Mouse (Mus musculus): Measurements from ENCODE around the gene Mphosph9. TPM values are rescaled to one million over a fixed set of nuclear protein-coding genes. Genes with fewer than 3 reads are reported as not detected.

Gene Mphosph9
- total RNA-seq, 1 experiment from 2014 or later: 12.8 TPM

DNA sequence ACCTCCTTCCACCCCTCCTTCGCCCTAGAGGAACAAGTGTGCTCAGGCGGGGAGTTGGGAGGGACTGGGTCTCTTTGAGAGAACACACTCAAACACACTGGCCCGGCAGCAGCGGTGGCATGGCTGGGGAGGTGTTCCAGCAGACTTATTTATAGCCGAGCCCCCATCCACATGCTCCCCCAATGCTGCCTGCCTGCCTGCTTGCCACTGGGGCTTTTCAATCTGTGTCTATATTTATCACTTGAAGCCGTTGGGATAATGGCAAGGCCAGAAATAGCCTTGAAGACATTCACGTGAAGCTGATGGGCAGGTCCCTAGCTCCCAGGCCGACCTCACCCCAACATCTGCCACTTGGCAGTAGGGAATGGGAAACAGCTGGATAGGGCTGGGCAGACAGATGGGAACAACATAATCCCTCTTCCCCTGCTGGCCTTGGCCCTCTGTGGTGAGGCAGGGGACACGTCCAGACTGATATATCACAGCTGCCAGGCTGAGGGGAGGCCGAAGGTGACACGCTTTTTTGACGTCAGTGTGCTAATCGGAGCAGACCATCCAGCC lies 121.2 kb downstream of the Mphosph9 start:
- ATAC-seq (replicated peaks; ENCODE audit: insufficient number of reproducible peaks, low FRiP score, low TSS enrichment, poor library complexity, severe bottlenecking): no peak

DNA sequence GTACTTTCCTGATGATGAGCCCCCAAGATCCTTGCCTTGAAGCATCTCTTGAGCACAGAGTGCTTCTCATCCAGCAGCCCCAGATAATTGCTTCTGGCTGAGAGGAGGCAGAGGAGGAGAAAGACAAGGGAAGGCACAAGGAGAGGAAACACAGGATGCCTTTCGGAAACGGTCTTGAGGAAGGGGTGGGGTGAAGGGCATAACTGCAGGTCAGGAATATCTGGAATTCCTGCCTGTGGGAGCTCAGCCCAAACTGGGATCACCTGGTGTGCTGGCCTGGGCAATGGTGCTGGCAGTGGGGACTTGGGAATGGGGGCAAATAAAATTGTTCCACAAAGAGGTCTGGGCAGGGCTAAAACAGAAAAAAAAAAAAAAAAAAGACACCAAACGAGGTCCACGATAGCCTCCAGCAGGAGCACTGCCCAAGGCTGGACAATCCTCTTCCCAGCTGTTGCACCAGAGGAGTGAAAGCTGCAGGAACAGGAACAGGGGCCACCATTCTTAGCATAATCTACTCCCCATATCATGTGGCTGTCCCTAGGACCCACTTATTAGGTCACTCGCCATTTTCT lies 121.9 kb downstream of the Mphosph9 start:
- no peak for ATAC-seq (replicated peaks; ENCODE audit: insufficient number of reproducible peaks, low FRiP score, low TSS enrichment, poor library complexity, severe bottlenecking)

DNA sequence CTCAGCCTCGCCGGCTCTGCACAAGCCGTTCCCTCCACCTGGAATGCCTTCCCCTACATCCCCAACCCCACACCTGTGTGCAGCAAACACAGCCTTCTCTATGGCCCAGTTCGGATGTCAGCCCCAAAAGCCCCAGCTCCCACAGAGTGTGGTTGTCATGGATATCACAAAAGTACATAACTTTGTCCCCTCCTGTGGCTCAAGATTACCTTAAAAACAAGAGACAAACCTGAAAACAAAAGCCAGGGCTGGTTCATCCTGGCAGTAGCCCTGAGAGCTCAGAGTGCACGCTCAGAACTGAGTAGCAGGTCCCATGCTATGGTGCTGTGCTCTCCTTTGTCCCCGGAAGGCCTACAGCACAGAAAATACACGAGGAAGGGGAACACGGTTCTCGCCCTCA lies 122.6 kb downstream of the Mphosph9 start:
- no peak for ATAC-seq (replicated peaks; ENCODE audit: insufficient number of reproducible peaks, low FRiP score, low TSS enrichment, poor library complexity, severe bottlenecking)

DNA sequence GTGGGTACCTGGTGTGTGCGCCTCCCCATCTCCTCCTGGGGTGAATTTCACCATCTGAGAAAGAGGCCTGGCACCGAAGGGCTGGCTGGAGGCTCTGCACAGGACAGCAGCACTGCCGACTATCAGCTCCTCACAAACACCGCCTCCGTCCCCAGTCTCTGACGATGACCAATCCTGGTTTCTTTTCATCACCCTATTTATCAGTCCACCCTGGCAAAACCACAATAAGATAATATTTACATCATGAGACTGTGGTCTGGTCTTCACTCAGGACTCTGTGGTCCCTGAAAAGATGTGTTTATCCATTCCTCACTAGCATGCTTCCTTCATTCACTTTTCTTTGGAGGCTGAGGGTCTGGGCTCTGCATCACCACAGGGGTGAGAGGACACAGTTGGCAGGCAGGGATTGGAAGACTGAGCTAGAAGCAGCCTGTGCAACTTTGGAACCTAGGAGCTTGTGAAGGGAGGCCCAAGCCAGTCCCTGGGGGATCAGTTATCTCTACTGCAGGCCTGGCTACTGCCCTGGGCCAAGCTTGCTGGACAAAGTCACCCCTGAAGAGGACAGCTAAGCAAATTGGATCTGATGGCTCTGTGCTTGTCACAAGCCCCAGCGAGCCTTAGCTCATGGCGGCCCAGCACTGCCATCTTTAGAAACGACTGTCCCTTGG lies 123.5 kb downstream of the Mphosph9 start:
- ATAC-seq (replicated peaks; ENCODE audit: insufficient number of reproducible peaks, low FRiP score, low TSS enrichment, poor library complexity, severe bottlenecking): no peak

DNA sequence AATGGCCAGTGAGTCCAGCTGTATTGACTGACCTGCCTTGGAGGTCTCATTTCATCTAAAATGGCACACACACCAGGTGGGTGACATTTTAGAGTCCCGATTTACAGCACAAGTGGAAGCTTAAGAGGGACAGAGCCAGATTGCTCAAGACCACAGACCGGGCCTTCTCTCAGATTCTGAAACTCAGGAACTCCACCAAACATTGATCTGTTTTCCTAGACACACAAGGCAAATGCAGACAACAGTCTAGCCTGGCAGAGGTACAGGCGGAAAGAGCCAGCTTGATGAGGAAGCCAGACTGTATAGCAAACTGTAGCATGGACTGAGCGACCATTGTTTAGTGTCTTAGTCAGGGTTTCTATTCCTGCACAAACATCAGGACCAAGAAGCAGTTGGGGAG lies 124.5 kb downstream of the Mphosph9 start:
- ATAC-seq (replicated peaks; ENCODE audit: insufficient number of reproducible peaks, low FRiP score, low TSS enrichment, poor library complexity, severe bottlenecking): no peak

DNA sequence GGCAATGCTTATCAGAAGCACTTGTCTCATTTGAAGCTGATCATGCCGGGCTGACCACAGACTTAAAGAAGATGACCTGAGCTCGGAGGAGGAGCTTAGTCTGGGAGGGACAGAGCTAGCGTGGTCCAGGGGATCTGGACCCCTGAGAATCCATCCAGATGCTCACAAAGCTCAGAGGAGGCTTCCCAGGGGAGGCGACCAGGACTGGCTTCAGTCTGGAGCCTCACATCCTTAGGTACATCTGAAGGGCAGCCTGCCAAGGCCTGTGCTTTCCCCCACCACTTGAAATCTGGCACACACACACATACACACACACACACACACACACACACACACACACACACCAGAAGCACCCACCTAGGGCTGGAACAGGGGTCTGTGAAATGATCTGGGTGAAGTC lies 125.7 kb downstream of the Mphosph9 start:
- ATAC-seq (replicated peaks; ENCODE audit: insufficient number of reproducible peaks, low FRiP score, low TSS enrichment, poor library complexity, severe bottlenecking): no peak

DNA sequence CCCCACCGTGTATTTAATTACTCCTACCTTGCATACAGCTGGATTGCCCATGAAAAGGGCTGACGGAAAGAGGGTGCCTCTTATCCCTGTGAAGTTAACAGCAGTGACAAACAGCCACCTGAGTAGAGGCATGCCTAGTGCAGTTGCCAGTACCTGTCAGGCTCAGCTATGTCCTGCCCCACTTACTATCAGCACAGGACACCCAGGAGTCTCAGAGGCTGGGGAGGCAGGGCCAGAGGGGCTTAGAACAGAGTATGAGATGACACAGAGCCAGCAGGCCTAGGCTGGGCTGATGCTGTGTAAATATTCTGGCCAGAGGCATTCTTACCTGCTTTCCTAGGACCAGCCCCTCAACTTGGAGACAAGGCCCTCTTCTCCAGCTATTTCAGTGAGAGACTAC lies 126.2 kb downstream of the Mphosph9 start:
- ATAC-seq (replicated peaks; ENCODE audit: insufficient number of reproducible peaks, low FRiP score, low TSS enrichment, poor library complexity, severe bottlenecking): no peak

Other genes with a start within 250 kb of the Mphosph9 start
- gene Abcb9, start 232.2 kb downstream of the Mphosph9 start, total RNA-seq (2017): 1.6 to 4.0 TPM (median 2.5 TPM) in 3 replicates
- 10.7 to 21.5 TPM (median 14.4 TPM) in 3 replicates for gene Ogfod2, start 215.7 kb downstream of the Mphosph9 start, total RNA-seq (2017)
- gene Arl6ip4, start 211.9 kb downstream of the Mphosph9 start, total RNA-seq (2017): 53.4 to 79.6 TPM (median 61.8 TPM) in 3 replicates
- gene Pitpnm2, start 78.2 kb downstream of the Mphosph9 start, total RNA-seq (2017): 1.1 to 2.8 TPM (median 1.3 TPM) in 3 replicates
- 4.0 to 18.6 TPM (median 6.7 TPM) in 3 replicates for gene 2810006K23Rik, start 117 bp upstream of the Mphosph9 start, total RNA-seq (2017)
- 91.4 to 168 TPM (median 101 TPM) in 3 replicates for gene Cdk2ap1, start 35.1 kb upstream of the Mphosph9 start, total RNA-seq (2017)
- 178 to 275 TPM (median 193 TPM) in 3 replicates for gene Sbno1, start 98.0 kb upstream of the Mphosph9 start, total RNA-seq (2017)
- gene Kmt5a, start 112.0 kb upstream of the Mphosph9 start, total RNA-seq (2017): 78.3 to 109 TPM (median 102 TPM) in 3 replicates
- gene Rilpl2, start 150.4 kb upstream of the Mphosph9 start, total RNA-seq (2017): 47.8 to 86.1 TPM (median 71.4 TPM) in 3 replicates
- 7.4 to 12.5 TPM (median 9.8 TPM) in 3 replicates for gene Snrnp35, start 155.2 kb upstream of the Mphosph9 start, total RNA-seq (2017)
- gene Rilpl1, start 203.4 kb upstream of the Mphosph9 start, total RNA-seq (2017): 1.4 to 3.0 TPM in 2 of 3 replicates, not detected in the other
- gene Tmed2, start 212.7 kb upstream of the Mphosph9 start, total RNA-seq (2017): 574 to 1,047 TPM (median 1,041 TPM) in 3 replicates
- gene Ddx55, start 224.9 kb upstream of the Mphosph9 start, total RNA-seq (2017): 23.3 to 32.0 TPM (median 28.7 TPM) in 3 replicates

Measured in monocyte, adult 5-6 weeks (primary cell).